Mouse (Mus musculus): ENCODE measurements around the gene Prpf8. TPM values are rescaled to one million over a fixed set of nuclear protein-coding genes. Genes with fewer than 3 reads are reported as not detected.

Gene Prpf8
- polyA plus RNA-seq, 1 experiment from 2014 or later: 86.6 TPM

GRCm38 (mm10) chr11:75521609-75522008 is 35.0 kb downstream of the Prpf8 start:
- ATAC-seq (ENCODE audit: low FRiP score) (no peak), DNase-seq (ENCODE audit: low spot score) (no peak)
- no peak overlapping the region for H3K4me2 ChIP-seq (replicated peaks; ENCODE audit: low read depth, low read length)
- no peaks in the 10 kb centered on the region for H3K27me3 ChIP-seq (ENCODE audit: control insufficient read depth, insufficient read depth, low read length)
- H3K4me3 ChIP-seq (ENCODE audit: low read depth, low read length): no peak overlapping the region
- WGBS: 89% methylated on average over 4 of the region's 4 CpGs
- no peaks in the 10 kb centered on the region for H3K9me3 ChIP-seq (ENCODE audit: control insufficient read depth, low read length)
- H3K27ac ChIP-seq (ENCODE audit: low read depth, low read length): no peak overlapping the region
- H3K4me1 ChIP-seq (replicated peaks; ENCODE audit: control insufficient read depth, insufficient read depth, low read length): no peaks in the 10 kb centered on the region
- H3K9ac ChIP-seq (ENCODE audit: low read depth, low read length): no peak overlapping the region
- H3K36me3 ChIP-seq (ENCODE audit: control insufficient read depth, insufficient read depth, low read length): no peaks in the 10 kb centered on the region

GRCm38 (mm10) chr11:75522793-75523192 is 36.2 kb downstream of the Prpf8 start:
- Histone ChIP-seq H3K27me3 (ENCODE audit: control insufficient read depth, insufficient read depth, low read length) (no peaks in the 10 kb centered on the region), H3K36me3 (ENCODE audit: control insufficient read depth, insufficient read depth, low read length) (no peaks in the 10 kb centered on the region), H3K4me2 (replicated peaks; ENCODE audit: low read depth, low read length) (no peak overlapping the region), H3K9ac (ENCODE audit: low read depth, low read length) (no peak overlapping the region), H3K27ac (ENCODE audit: low read depth, low read length) (no peak overlapping the region), H3K4me1 (replicated peaks; ENCODE audit: control insufficient read depth, insufficient read depth, low read length) (no peaks in the 10 kb centered on the region), H3K4me3 (ENCODE audit: low read depth, low read length) (no peak overlapping the region), H3K9me3 (ENCODE audit: control insufficient read depth, low read length) (no peaks in the 10 kb centered on the region)
- no peak for ATAC-seq (ENCODE audit: low FRiP score)
- DNase-seq (ENCODE audit: low spot score): no peak
- 82% methylated on average over 2 of the region's 2 CpGs for WGBS

GRCm38 (mm10) chr11:75525531-75526125 is 39.0 kb downstream of the Prpf8 start:
- WGBS: 87% methylated on average over 15 of the region's 15 CpGs
- Histone ChIP-seq H3K9me3 (ENCODE audit: control insufficient read depth, low read length) (no peaks in the 10 kb centered on the region), H3K4me3 (ENCODE audit: low read depth, low read length) (no peak overlapping the region), H3K4me2 (replicated peaks; ENCODE audit: low read depth, low read length) (no peak overlapping the region), H3K36me3 (ENCODE audit: control insufficient read depth, insufficient read depth, low read length) (no peaks in the 10 kb centered on the region), H3K9ac (ENCODE audit: low read depth, low read length) (no peak overlapping the region), H3K4me1 (replicated peaks; ENCODE audit: control insufficient read depth, insufficient read depth, low read length) (no peaks in the 10 kb centered on the region), H3K27me3 (ENCODE audit: control insufficient read depth, insufficient read depth, low read length) (no peaks in the 10 kb centered on the region), H3K27ac (ENCODE audit: low read depth, low read length) (no peak overlapping the region)
- DNase-seq (ENCODE audit: low spot score): no peak
- ATAC-seq (ENCODE audit: low FRiP score): no peak

GRCm38 (mm10) chr11:75526943-75527342 is 40.3 kb downstream of the Prpf8 start:
- Histone ChIP-seq H3K9ac (ENCODE audit: low read depth, low read length) (no peak overlapping the region), H3K27me3 (ENCODE audit: control insufficient read depth, insufficient read depth, low read length) (no peaks in the 10 kb centered on the region), H3K4me2 (replicated peaks; ENCODE audit: low read depth, low read length) (no peak overlapping the region), H3K36me3 (ENCODE audit: control insufficient read depth, insufficient read depth, low read length) (no peaks in the 10 kb centered on the region), H3K27ac (ENCODE audit: low read depth, low read length) (no peak overlapping the region), H3K9me3 (ENCODE audit: control insufficient read depth, low read length) (no peaks in the 10 kb centered on the region), H3K4me1 (replicated peaks; ENCODE audit: control insufficient read depth, insufficient read depth, low read length) (no peaks in the 10 kb centered on the region; the same call in 1 of the 2 replicates), H3K4me3 (ENCODE audit: low read depth, low read length) (no peak overlapping the region)
- ATAC-seq (ENCODE audit: low FRiP score) (no peak), DNase-seq (ENCODE audit: low spot score) (no peak)
- 87% methylated on average over 6 of the region's 6 CpGs for WGBS

GRCm38 (mm10) chr11:75529771-75530170 is 43.2 kb downstream of the Prpf8 start:
- no peak for ATAC-seq (ENCODE audit: low FRiP score)
- no peak for DNase-seq (ENCODE audit: low spot score)
- H3K27ac ChIP-seq (ENCODE audit: low read depth, low read length): no peak overlapping the region
- H3K4me2 ChIP-seq (replicated peaks; ENCODE audit: low read depth, low read length): no peak overlapping the region
- H3K9ac ChIP-seq (ENCODE audit: low read depth, low read length): no peak overlapping the region
- no peaks in the 10 kb centered on the region for H3K9me3 ChIP-seq (ENCODE audit: control insufficient read depth, low read length)
- WGBS: 57% methylated on average over 4 of the region's 4 CpGs
- H3K4me1 ChIP-seq (replicated peaks; ENCODE audit: control insufficient read depth, insufficient read depth, low read length): peaks cover 4% of the 10 kb centered on the region; the same call in 1 of the 2 replicates
- no peak overlapping the region for H3K4me3 ChIP-seq (ENCODE audit: low read depth, low read length)
- H3K27me3 ChIP-seq (ENCODE audit: control insufficient read depth, insufficient read depth, low read length): no peaks in the 10 kb centered on the region
- no peaks in the 10 kb centered on the region for H3K36me3 ChIP-seq (ENCODE audit: control insufficient read depth, insufficient read depth, low read length)

GRCm38 (mm10) chr11:75530325-75530724 is 43.7 kb downstream of the Prpf8 start:
- ATAC-seq (ENCODE audit: low FRiP score): peak; percentile 55
- WGBS: 0% methylated on average over 10 of the region's 10 CpGs
- H3K27ac ChIP-seq (ENCODE audit: low read depth, low read length): peak overlapping the region; percentile 93; the same call in 1 of the 2 replicates

GRCm38 (mm10) chr11:75530845-75531373 is 44.3 kb downstream of the Prpf8 start:
- no peak for ATAC-seq (ENCODE audit: low FRiP score)
- Histone ChIP-seq H3K9me3 (ENCODE audit: control insufficient read depth, low read length) (no peaks in the 10 kb centered on the region), H3K4me2 (replicated peaks; ENCODE audit: low read depth, low read length) (peak overlapping the region; percentile 98), H3K27me3 (ENCODE audit: control insufficient read depth, insufficient read depth, low read length) (no peaks in the 10 kb centered on the region), H3K4me1 (replicated peaks; ENCODE audit: control insufficient read depth, insufficient read depth, low read length) (peaks cover 7% of the 10 kb centered on the region; the same call in 1 of the 2 replicates), H3K4me3 (ENCODE audit: low read depth, low read length) (peak overlapping the region; percentile 78), H3K9ac (ENCODE audit: low read depth, low read length) (peak overlapping the region; percentile 97), H3K27ac (ENCODE audit: low read depth, low read length) (peak overlapping the region; percentile 93), H3K36me3 (ENCODE audit: control insufficient read depth, insufficient read depth, low read length) (no peaks in the 10 kb centered on the region)
- DNase-seq (ENCODE audit: low spot score): peak; percentile 72
- under 1% methylated on average over 31 of the region's 31 CpGs for WGBS

More at GRCm38 (mm10) chr11:75530325-75530724, 43.7 kb downstream of the Prpf8 start:
- Histone ChIP-seq H3K9ac (ENCODE audit: low read depth, low read length) (peak overlapping the region; percentile 97), H3K4me3 (ENCODE audit: low read depth, low read length) (peak overlapping the region; percentile 78), H3K9me3 (ENCODE audit: control insufficient read depth, low read length) (no peaks in the 10 kb centered on the region), H3K4me2 (replicated peaks; ENCODE audit: low read depth, low read length) (peak overlapping the region; percentile 98), H3K27me3 (ENCODE audit: control insufficient read depth, insufficient read depth, low read length) (no peaks in the 10 kb centered on the region), H3K36me3 (ENCODE audit: control insufficient read depth, insufficient read depth, low read length) (no peaks in the 10 kb centered on the region), H3K4me1 (replicated peaks; ENCODE audit: control insufficient read depth, insufficient read depth, low read length) (peaks cover 6% of the 10 kb centered on the region; the same call in 1 of the 2 replicates)
- peak; percentile 99 for DNase-seq (ENCODE audit: low spot score)

GRCm38 (mm10) chr11:75531469-75532242 is 45.0 kb downstream of the Prpf8 start, which contains the start of gene Slc43a2:
Slc43a2 (plus strand) TSS chr11:75531694.
- ATAC-seq (ENCODE audit: low FRiP score) (peak; percentile 95), DNase-seq (ENCODE audit: low spot score) (peak; percentile 97)
- peak within 1 kb of the TSS; percentile 78 for H3K4me3 ChIP-seq (ENCODE audit: low read depth, low read length)
- no peaks in the 10 kb centered on the region for H3K27me3 ChIP-seq (ENCODE audit: control insufficient read depth, insufficient read depth, low read length)
- H3K36me3 ChIP-seq (ENCODE audit: control insufficient read depth, insufficient read depth, low read length): no peaks in the 10 kb centered on the region
- H3K27ac ChIP-seq (ENCODE audit: low read depth, low read length): peak within 1 kb of the TSS; percentile 93
- peaks cover 7% of the 10 kb centered on the region; the same call in 1 of the 2 replicates for H3K4me1 ChIP-seq (replicated peaks; ENCODE audit: control insufficient read depth, insufficient read depth, low read length)
- H3K9ac ChIP-seq (ENCODE audit: low read depth, low read length): peak within 1 kb of the TSS; percentile 97
- under 1% methylated on average over 62 of the region's 62 CpGs for WGBS
- H3K9me3 ChIP-seq (ENCODE audit: control insufficient read depth, low read length): no peaks in the 10 kb centered on the region
- H3K4me2 ChIP-seq (replicated peaks; ENCODE audit: low read depth, low read length): peak within 1 kb of the TSS; percentile 98
